Mouse (Mus musculus) embryo, embryonic 11.5 days (tissue): ENCODE results near the gene Commd4.

Experiments
- DNase-seq: peaks from one replicate; pipeline ENCODE4 v3.0.0-alpha.2; 2012; ENCODE audit warnings: low read depth, low spot score

The Commd4 gene

DNA sequence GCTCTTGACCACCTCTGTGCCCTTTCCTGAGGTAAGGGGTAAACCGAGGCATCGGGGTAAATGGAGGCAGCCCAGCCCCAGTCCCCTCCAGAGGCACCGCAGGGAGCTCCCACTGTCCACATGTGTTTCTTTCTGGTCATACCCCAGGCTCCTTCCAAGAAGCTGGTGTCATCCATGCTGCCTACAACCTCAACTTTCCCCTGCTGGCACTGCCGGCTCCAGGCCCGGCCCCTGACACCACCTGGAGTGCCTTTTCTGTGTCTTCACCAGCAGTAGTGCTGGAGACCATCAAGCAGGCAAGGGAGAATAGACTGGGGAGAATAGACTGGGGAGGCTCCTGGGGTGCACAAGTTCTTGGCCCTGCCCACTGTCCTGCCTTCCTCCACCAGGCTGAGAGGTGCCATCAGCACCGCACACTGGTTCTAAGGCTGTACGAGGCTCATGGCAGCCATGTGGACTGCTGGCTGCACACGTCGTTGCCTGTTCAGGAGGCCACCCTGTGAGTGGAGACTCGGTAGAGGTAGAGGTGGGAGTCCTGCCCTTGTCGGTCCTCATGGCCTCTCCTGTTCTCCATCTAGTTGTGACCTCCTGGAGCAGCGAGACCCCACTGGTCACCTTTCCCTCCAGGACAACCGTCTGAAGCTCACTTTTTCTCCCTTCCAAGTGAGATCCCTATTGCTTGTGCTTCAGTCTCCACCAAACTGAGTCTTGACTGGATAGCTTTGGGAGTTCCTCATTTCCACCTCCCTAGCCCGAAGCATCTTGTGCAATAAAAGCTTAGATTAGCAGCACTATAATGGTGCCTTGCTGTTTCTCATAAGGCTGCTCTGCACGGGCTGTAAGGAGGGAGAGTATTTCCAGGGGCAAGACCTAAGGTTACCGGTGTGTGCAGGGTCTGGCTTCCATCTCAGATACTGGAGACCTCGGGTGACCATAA is 16.4 kb downstream of the Commd4 start:
- DNase-seq: no peak

GRCm38 (mm10) chr9:57139571-57139970 is 18.6 kb downstream of the Commd4 start:
- DNase-seq: no peak

DNA sequence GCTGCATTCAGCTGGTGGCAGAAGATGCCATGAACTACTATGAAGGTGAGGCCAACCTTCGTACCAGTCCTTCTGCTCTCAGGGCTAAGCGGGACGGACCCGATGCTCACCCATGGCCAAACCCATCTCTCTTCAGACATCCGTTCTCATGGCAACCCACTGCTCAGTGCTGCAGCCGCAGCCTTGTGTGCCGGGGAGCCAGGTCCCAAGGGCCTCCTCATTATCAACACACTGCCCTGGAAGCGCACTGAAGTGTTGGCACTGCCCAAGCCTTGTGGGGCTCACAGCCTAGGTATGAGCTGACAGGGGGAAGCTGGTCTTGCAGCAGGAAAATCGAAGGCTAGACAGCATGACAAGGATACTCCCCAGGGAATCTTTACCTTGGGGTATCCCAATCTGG is 19.0 kb downstream of the Commd4 start:
- DNase-seq: no peak

DNA sequence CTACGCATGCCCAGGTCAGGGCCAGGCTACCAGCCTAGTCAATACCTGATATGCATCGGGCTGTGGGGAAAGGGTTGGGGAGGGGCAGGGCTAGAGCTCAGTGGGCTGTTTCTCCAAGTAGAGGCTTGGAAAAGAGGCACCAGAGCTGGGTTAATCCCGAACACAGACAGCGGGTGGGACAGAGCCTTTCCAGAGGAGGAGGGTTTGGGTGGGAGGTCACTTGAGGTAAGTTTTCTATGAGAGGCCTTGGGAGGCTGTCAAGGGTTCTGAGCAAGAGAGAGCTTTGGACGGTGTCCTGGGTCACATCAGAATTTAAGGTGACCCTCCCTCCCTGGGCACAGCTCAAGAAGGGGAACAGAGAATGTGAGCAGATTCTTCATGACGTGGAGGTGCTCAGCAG is 19.6 kb downstream of the Commd4 start:
- DNase-seq: no peak

- no peak for DNase-seq
Observed at GRCm38 (mm10) chr9:57137777-57138176, 20.4 kb downstream of the Commd4 start.

DNA sequence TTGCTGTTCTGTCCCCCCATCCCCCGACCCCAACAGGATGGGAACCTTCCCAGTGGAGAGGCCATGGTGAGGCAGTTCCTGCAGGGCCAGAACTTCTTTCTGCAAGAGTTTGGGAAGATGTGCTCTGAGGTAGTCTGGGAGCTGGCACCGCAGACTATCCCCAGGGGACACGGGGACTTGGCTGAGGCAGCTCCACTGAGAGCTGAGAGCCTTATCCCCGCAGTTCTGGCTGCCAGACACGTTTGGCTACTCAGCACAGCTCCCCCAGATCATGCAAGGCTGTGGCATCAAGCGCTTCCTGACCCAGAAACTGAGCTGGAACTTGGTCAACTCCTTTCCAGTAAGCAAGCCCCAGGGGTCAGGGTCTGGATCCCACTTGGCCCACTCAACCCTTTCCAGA is 20.9 kb downstream of the Commd4 start:
- no peak for DNase-seq

GRCm38 (mm10) chr9:57130577-57131433 is 27.3 kb downstream of the Commd4 start, which contains the start of gene Man2c1:
Gene Man2c1 (plus strand): TSS chr9:57130690.
- DNase-seq: peak; percentile 83

DNA sequence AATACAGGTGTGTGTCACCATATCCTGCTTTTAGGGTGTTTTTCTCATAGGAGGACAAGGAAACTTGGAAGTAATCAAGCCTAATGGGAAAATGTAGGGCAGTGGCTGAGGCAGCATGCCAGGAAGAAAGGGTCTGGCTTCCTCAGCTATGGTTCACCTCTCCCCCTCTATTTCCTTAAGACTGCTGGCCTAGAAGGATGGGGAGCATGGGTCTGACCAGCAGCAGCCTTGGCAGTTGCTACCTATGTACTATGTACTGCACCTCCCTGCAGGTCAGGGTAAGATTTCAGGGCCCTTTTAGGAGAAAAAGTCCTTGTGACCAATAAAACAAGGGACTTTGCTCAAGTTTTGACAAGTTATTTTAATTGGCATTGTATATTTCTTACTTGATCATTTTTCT is 28.5 kb downstream of the Commd4 start:
- no peak for DNase-seq

DNA sequence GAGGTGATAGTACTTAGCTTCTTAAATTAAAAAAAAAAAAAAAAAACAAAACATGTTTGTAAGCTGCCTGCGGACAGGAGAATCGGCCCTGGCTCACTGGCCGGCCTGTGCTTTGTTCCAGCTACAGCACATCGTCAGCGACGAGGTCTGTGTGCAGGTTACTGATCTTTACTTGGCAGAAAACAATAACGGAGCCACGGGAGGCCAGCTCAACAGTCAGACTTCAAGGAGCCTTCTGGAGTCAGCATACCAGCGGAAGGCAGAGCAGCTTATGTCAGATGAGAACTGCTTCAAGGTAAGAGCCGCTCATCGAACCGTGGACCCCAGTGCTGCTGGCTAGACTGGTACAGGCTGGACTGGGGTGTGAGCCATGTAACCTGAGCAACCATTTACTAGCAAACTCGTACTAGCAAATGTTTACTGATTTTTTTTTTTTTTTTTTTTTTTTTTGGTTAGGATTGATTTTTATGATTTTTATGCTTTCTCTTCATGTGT is 40.8 kb downstream of the Commd4 start:
- no peak for DNase-seq
